ENCODE assay signal across 8 mouse cellular contexts in the genomic region with DNA sequence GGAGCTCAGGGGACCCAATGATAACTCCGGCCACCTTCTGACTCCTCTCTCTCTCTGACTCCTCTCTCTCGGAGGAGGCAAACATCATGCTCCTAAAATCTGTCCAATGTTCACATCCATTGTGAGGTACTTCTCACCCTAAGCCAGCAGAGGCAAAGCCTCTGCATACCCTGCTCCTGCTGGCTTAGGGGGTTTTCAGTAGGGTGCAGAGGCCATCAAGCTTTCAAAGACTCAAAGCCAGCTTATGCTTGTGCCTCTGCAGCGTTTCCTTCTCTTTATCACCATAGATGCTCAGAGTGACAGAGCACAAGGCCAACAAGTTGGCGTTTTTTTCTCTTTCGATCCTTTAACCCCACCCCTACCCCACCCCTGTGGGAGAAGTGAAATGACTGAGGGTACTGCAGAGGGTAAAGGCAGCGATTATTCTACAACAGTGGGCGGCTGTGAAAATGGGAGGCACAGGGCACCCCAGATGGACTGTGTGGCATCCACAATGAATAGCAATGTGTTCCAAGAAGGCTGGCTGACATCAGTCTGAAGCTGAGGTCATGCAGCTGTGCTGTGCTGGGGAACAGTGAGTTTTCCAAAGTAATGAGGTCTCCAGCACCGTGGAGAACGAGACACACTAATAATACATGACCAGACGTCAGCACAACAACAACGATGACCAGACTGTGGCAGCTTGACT. TPM values are rescaled to one million over a fixed set of nuclear protein-coding genes. Genes with fewer than 3 reads are reported as not detected.
A peak's percentile ranks its signal among the peaks of the same experiment; 100 is the strongest.
DNase-seq lines count a peak whose midpoint lies in the region; ATAC-seq lines count a peak whose summit lies in the region.

No protein-coding gene starts in this region.

- no peaks in the 10 kb centered on the region for H3K4me1 ChIP-seq in forebrain, embryonic 11.5 days (replicated peaks; ENCODE audit: control insufficient read depth, insufficient read depth, low read length)
- no peaks in the 10 kb centered on the region for H3K4me1 ChIP-seq in forebrain, embryonic 15.5 days
- peaks cover 3% of the 10 kb centered on the region; the same call in 1 of the 2 replicates for H3K4me1 ChIP-seq in lung, embryonic 16.5 days (replicated peaks; ENCODE audit: control insufficient read depth, insufficient read depth, low read length)
- no peaks in the 10 kb centered on the region for H3K4me1 ChIP-seq in stomach, embryonic 15.5 days

- H3K36me3 ChIP-seq in forebrain, embryonic 11.5 days (ENCODE audit: control insufficient read depth, insufficient read depth, low read length), result no peaks in the 10 kb centered on the region
- H3K36me3 ChIP-seq in forebrain, embryonic 15.5 days, result peaks cover 3% of the 10 kb centered on the region; the same call in 1 of the 2 replicates
- H3K36me3 ChIP-seq in lung, embryonic 16.5 days (ENCODE audit: control insufficient read depth, insufficient read depth, low read length), result peaks cover 38% of the 10 kb centered on the region
- H3K36me3 ChIP-seq in stomach, embryonic 15.5 days, result peaks cover 10% of the 10 kb centered on the region

- H3K27me3 ChIP-seq in forebrain, embryonic 11.5 days (ENCODE audit: control insufficient read depth, insufficient read depth, low read length), result no peaks in the 10 kb centered on the region
- no peaks in the 10 kb centered on the region for H3K27me3 ChIP-seq in forebrain, embryonic 15.5 days
- no peaks in the 10 kb centered on the region for H3K27me3 ChIP-seq in lung, embryonic 16.5 days (ENCODE audit: control insufficient read depth, insufficient read depth, low read depth, low read length)
- H3K27me3 ChIP-seq in stomach, embryonic 15.5 days (replicated peaks), result no peaks in the 10 kb centered on the region

- no peak overlapping the region for H3K9ac ChIP-seq in forebrain, embryonic 11.5 days (ENCODE audit: low read length)
- no peak overlapping the region for H3K9ac ChIP-seq in forebrain, embryonic 15.5 days (replicated peaks)
- H3K9ac ChIP-seq in lung, embryonic 16.5 days (ENCODE audit: low read length), result no peak overlapping the region
- H3K9ac ChIP-seq in stomach, embryonic 15.5 days, result no peak overlapping the region

- 0 out of 2 replicates have a peak, but pooled peaks have one; percentile 18 for ATAC-seq in forebrain, embryonic 11.5 days (replicated peaks; ENCODE audit: low FRiP score)
- no peak for ATAC-seq in forebrain, embryonic 15.5 days (replicated peaks)
- peak; percentile 44 for ATAC-seq in lung, embryonic 16.5 days (ENCODE audit: low read depth)
- peak; percentile 32; the same call in 1 of the 2 replicates for ATAC-seq in stomach, embryonic 15.5 days (ENCODE audit: insufficient read depth, low FRiP score, low read depth)
- ATAC-seq in monocyte, adult 5-6 weeks (replicated peaks; ENCODE audit: insufficient number of reproducible peaks, low FRiP score, low TSS enrichment, poor library complexity, severe bottlenecking), result no peak

- no peak overlapping the region for H3K27ac ChIP-seq in forebrain, embryonic 11.5 days (ENCODE audit: low read depth, low read length)
- no peak overlapping the region for H3K27ac ChIP-seq in forebrain, embryonic 15.5 days (replicated peaks)
- H3K27ac ChIP-seq in lung, embryonic 16.5 days (ENCODE audit: low read length), result peak overlapping the region; percentile 38; the same call in 1 of the 2 replicates
- 0 out of 2 replicates have a peak overlapping the region, but pooled peaks have one; percentile 36 for H3K27ac ChIP-seq in stomach, embryonic 15.5 days

- 83% methylated on average over 11 of the region's 11 CpGs for WGBS in forebrain, embryonic 11.5 days
- WGBS in forebrain, embryonic 15.5 days, result 72% methylated on average over 11 of the region's 11 CpGs
- 63% methylated on average over 11 of the region's 11 CpGs for WGBS in lung, embryonic 16.5 days
- WGBS in stomach, embryonic 15.5 days, result 50% methylated on average over 11 of the region's 11 CpGs

- no peaks in the 10 kb centered on the region for H3K9me3 ChIP-seq in forebrain, embryonic 11.5 days (ENCODE audit: control insufficient read depth, low read length)
- no peaks in the 10 kb centered on the region for H3K9me3 ChIP-seq in forebrain, embryonic 15.5 days
- no peaks in the 10 kb centered on the region for H3K9me3 ChIP-seq in lung, embryonic 16.5 days (ENCODE audit: control insufficient read depth, low read length)
- no peaks in the 10 kb centered on the region for H3K9me3 ChIP-seq in stomach, embryonic 15.5 days

- no peak overlapping the region for H3K4me3 ChIP-seq in forebrain, embryonic 11.5 days (ENCODE audit: low read depth, low read length)
- H3K4me3 ChIP-seq in forebrain, embryonic 15.5 days, result no peak overlapping the region
- H3K4me3 ChIP-seq in lung, embryonic 16.5 days (ENCODE audit: low read length), result no peak overlapping the region
- no peak overlapping the region for H3K4me3 ChIP-seq in stomach, embryonic 15.5 days (replicated peaks)

- H3K4me2 ChIP-seq in forebrain, embryonic 11.5 days (ENCODE audit: low read depth, low read length, severe bottlenecking), result no peak overlapping the region
- H3K4me2 ChIP-seq in forebrain, embryonic 15.5 days (replicated peaks), result no peak overlapping the region
- H3K4me2 ChIP-seq in lung, embryonic 16.5 days (ENCODE audit: low read depth, low read length), result no peak overlapping the region
- H3K4me2 ChIP-seq in stomach, embryonic 15.5 days, result no peak overlapping the region

- DNase-seq in forebrain, embryonic 11.5 days (ENCODE audit: low spot score), result no peak
- no peak for DNase-seq in lung, postnatal 4 days
- peak; percentile 12 for DNase-seq in layer of hippocampus, adult 9-10 months (ENCODE audit: low spot score)
- DNase-seq in natural killer cell, adult 2 months (ENCODE audit: low spot score in 2 of 2), result no peak

RNA-seq across cellular contexts. Expression of gene Ddc, which starts 34.3 kb away (rescaled TPM):
- polyA plus RNA-seq in forebrain, embryonic 11.5 days (2014; fragmentation: Nextera tagmentation; extraction: Ambion mirVana), result 6.8 and 8.7 TPM in 2 replicates
- 3.2 and 6.9 TPM in 2 replicates for polyA plus RNA-seq in forebrain, embryonic 15.5 days (2015; fragmentation: Nextera tagmentation; extraction: Ambion mirVana)
- polyA plus RNA-seq in lung, embryonic 16.5 days (2015; fragmentation: Nextera tagmentation; extraction: Ambion mirVana), result 15.9 and 17.7 TPM in 2 replicates
- 48.5 and 57.0 TPM in 2 replicates for polyA plus RNA-seq in stomach, embryonic 15.5 days (2015; fragmentation: Nextera tagmentation; extraction: Ambion mirVana)
- not detected in 3 replicates for total RNA-seq in monocyte, adult 5-6 weeks (2017)

Comparison
In these comparisons a context has a peak if more than half of its experiments do, and no peak if none do; other contexts are left out.
1. ATAC-seq: peak in forebrain, embryonic 11.5 days (single experiment), lung, embryonic 16.5 days (single experiment) and stomach, embryonic 15.5 days (single experiment); none in forebrain, embryonic 15.5 days (single experiment) and monocyte, adult 5-6 weeks (single experiment).
2. H3K27ac ChIP-seq: peak in lung, embryonic 16.5 days (single experiment) and stomach, embryonic 15.5 days (single experiment); none in forebrain, embryonic 11.5 days (single experiment) and forebrain, embryonic 15.5 days (single experiment).